Mouse (Mus musculus): Measurements from ENCODE around the gene Fras1. TPM values are rescaled to one million over a fixed set of nuclear protein-coding genes. Genes with fewer than 3 reads are reported as not detected.

Gene Fras1
- polyA plus RNA-seq, 1 experiment from 2014 or later, result 12.1 TPM

- ATAC-seq (replicated peaks; ENCODE audit: insufficient number of reproducible peaks, insufficient read depth, low FRiP score, low read depth), result no peak
- H3K4me3 ChIP-seq, result no peak overlapping the region
- no peaks in the 10 kb centered on the region for H3K27me3 ChIP-seq
- no peaks in the 10 kb centered on the region for H3K9me3 ChIP-seq (replicated peaks)
- H3K4me2 ChIP-seq, result no peak overlapping the region
- H3K27ac ChIP-seq, result no peak overlapping the region
- H3K4me1 ChIP-seq (replicated peaks), result no peaks in the 10 kb centered on the region
- H3K36me3 ChIP-seq, result no peaks in the 10 kb centered on the region
- 66% methylated on average over 4 of the region's 4 CpGs for WGBS
- no peak overlapping the region for H3K9ac ChIP-seq
Measured at GRCm38 (mm10) chr5:96482054-96482453, 108.3 kb downstream of the Fras1 start.

DNA sequence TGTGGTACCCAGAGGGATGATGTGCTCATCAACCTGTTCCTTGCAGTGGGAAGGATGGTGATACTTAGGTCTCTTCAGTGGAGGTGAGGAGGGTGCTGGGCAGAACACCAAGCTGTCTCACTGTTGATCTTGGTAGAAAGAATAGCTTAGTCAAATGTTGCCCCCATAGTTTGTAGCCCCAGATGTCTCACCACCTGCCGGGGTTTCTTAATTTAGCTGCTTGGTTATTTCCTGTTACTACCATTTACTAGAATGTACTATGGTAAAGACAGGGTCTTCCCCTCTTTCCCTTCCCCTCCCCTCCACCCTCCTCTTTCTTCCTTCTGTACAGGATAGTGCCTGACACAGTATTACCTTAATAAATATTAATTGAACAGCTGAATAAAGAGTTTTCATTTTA, 118.7 kb downstream of the Fras1 start:
- no peak overlapping the region for H3K4me3 ChIP-seq
- H3K9ac ChIP-seq, result no peak overlapping the region
- no peak overlapping the region for H3K4me2 ChIP-seq
- H3K27me3 ChIP-seq, result no peaks in the 10 kb centered on the region
- no peak overlapping the region for H3K27ac ChIP-seq
- no peaks in the 10 kb centered on the region for H3K4me1 ChIP-seq (replicated peaks)
- ATAC-seq (replicated peaks; ENCODE audit: insufficient number of reproducible peaks, insufficient read depth, low FRiP score, low read depth), result no peak
- WGBS, result 73% methylated on average over 1 of the region's 1 CpGs
- no peaks in the 10 kb centered on the region for H3K9me3 ChIP-seq (replicated peaks)
- H3K36me3 ChIP-seq, result no peaks in the 10 kb centered on the region

- no peaks in the 10 kb centered on the region for H3K36me3 ChIP-seq
- H3K4me2 ChIP-seq, result no peak overlapping the region
- no peaks in the 10 kb centered on the region for H3K9me3 ChIP-seq (replicated peaks)
- H3K4me1 ChIP-seq (replicated peaks), result no peaks in the 10 kb centered on the region
- no peak overlapping the region for H3K9ac ChIP-seq
- WGBS, result 88% methylated on average over 7 of the region's 7 CpGs
- H3K4me3 ChIP-seq, result no peak overlapping the region
- ATAC-seq (replicated peaks; ENCODE audit: insufficient number of reproducible peaks, insufficient read depth, low FRiP score, low read depth), result no peak
- no peak overlapping the region for H3K27ac ChIP-seq
- H3K27me3 ChIP-seq, result no peaks in the 10 kb centered on the region
Measured at GRCm38 (mm10) chr5:96494502-96495292, 120.9 kb downstream of the Fras1 start.

DNA sequence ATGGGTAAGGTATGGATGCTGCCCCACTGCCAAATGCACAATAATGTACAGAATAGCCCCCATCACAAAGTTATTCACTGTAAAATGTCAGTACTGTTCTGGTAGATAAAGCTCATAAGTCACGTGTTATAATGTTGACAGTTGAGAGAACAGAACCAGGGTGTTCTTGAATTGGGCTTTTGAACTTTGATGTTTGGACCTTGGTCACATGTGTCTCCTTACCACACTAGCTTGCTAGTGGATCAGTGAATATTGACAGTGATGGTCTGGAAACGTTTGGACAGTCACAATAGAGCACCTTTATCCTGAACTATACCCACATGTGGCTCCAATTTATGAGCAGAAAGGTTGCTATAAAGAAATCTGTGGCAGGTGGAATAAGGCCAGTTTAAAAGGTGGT, 124.3 kb downstream of the Fras1 start:
- H3K27ac ChIP-seq, result no peak overlapping the region
- WGBS, result 63% methylated on average over 2 of the region's 2 CpGs
- no peaks in the 10 kb centered on the region; the same call in 1 of the 2 replicates for H3K4me1 ChIP-seq (replicated peaks)
- H3K9me3 ChIP-seq (replicated peaks), result no peaks in the 10 kb centered on the region
- no peak overlapping the region for H3K4me3 ChIP-seq
- no peaks in the 10 kb centered on the region for H3K36me3 ChIP-seq
- no peak overlapping the region for H3K9ac ChIP-seq
- no peak overlapping the region for H3K4me2 ChIP-seq
- ATAC-seq (replicated peaks; ENCODE audit: insufficient number of reproducible peaks, insufficient read depth, low FRiP score, low read depth), result no peak
- H3K27me3 ChIP-seq, result no peaks in the 10 kb centered on the region

DNA sequence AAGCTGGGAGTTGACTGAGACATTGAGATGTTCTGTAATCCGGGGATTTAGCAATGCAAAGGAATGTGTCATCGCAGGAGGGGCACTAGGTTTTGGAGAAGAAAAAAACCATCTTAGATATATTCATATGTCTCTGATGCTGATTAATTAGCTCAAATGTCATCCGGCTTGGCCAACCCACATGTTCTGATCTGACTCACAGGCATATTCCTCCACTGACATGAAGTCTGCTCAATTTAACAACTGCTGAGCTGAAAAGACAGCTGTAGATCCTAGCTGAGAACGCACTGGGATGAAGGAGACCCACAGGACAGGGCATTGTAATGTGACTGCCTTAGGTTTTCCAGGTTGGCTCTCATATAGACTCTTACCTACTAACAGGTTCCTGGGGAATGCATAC, 128.0 kb downstream of the Fras1 start:
- Histone ChIP-seq H3K27me3 (no peaks in the 10 kb centered on the region), H3K27ac (no peak overlapping the region), H3K36me3 (no peaks in the 10 kb centered on the region), H3K9ac (no peak overlapping the region), H3K9me3 (replicated peaks) (no peaks in the 10 kb centered on the region), H3K4me3 (no peak overlapping the region), H3K4me2 (no peak overlapping the region), H3K4me1 (replicated peaks) (no peaks in the 10 kb centered on the region; the same call in 1 of the 2 replicates)
- no peak for ATAC-seq (replicated peaks; ENCODE audit: insufficient number of reproducible peaks, insufficient read depth, low FRiP score, low read depth)
- 71% methylated on average over 4 of the region's 4 CpGs for WGBS

GRCm38 (mm10) chr5:96502400-96502799, 128.6 kb downstream of the Fras1 start:
- no peaks in the 10 kb centered on the region; the same call in 1 of the 2 replicates for H3K4me1 ChIP-seq (replicated peaks)
- no peak overlapping the region for H3K4me3 ChIP-seq
- no peak overlapping the region for H3K4me2 ChIP-seq
- H3K27me3 ChIP-seq, result no peaks in the 10 kb centered on the region
- H3K9ac ChIP-seq, result no peak overlapping the region
- WGBS, result 79% methylated on average over 1 of the region's 1 CpGs
- no peak for ATAC-seq (replicated peaks; ENCODE audit: insufficient number of reproducible peaks, insufficient read depth, low FRiP score, low read depth)
- no peaks in the 10 kb centered on the region for H3K9me3 ChIP-seq (replicated peaks)
- H3K27ac ChIP-seq, result no peak overlapping the region
- H3K36me3 ChIP-seq, result no peaks in the 10 kb centered on the region

DNA sequence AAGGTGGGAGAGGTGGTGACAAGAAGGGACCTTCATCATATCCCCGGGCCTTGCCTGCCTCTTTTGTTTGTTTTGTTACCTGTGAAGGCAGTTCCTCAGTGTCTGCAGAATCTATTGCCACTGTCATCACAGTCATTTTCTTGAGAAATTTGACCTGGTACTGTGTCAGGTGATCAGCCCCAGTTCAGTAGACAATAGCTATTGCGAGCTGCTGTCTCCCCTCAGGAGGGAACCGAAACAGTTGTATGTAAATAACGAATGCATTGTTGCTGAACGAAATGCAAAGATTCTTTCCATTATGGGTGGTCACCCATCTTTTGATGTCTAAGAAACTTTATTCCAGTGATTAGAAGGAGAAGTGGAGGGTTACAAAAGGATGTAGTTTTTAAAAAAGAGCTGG, 137.2 kb downstream of the Fras1 start:
- Histone ChIP-seq H3K4me3 (no peak overlapping the region), H3K4me2 (no peak overlapping the region), H3K4me1 (replicated peaks) (peaks cover 6% of the 10 kb centered on the region), H3K27me3 (no peaks in the 10 kb centered on the region), H3K27ac (no peak overlapping the region), H3K9ac (no peak overlapping the region), H3K9me3 (replicated peaks) (no peaks in the 10 kb centered on the region), H3K36me3 (no peaks in the 10 kb centered on the region)
- ATAC-seq (replicated peaks; ENCODE audit: insufficient number of reproducible peaks, insufficient read depth, low FRiP score, low read depth), result no peak
- 83% methylated on average over 5 of the region's 5 CpGs for WGBS

- no peak overlapping the region for H3K4me2 ChIP-seq
- no peak for ATAC-seq (replicated peaks; ENCODE audit: insufficient number of reproducible peaks, insufficient read depth, low FRiP score, low read depth)
- no peak overlapping the region for H3K9ac ChIP-seq
- H3K9me3 ChIP-seq (replicated peaks), result no peaks in the 10 kb centered on the region
- peaks cover 6% of the 10 kb centered on the region for H3K4me1 ChIP-seq (replicated peaks)
- 26% methylated on average over 4 of the region's 4 CpGs for WGBS
- no peak overlapping the region for H3K27ac ChIP-seq
- no peaks in the 10 kb centered on the region for H3K27me3 ChIP-seq
- no peak overlapping the region for H3K4me3 ChIP-seq
- H3K36me3 ChIP-seq, result no peaks in the 10 kb centered on the region
Measured at GRCm38 (mm10) chr5:96513327-96513726, 139.6 kb downstream of the Fras1 start.

GRCm38 (mm10) chr5:96515860-96516311, 142.1 kb downstream of the Fras1 start:
- Histone ChIP-seq H3K9ac (no peak overlapping the region), H3K4me2 (no peak overlapping the region), H3K4me3 (no peak overlapping the region), H3K9me3 (replicated peaks) (no peaks in the 10 kb centered on the region), H3K36me3 (no peaks in the 10 kb centered on the region), H3K27ac (no peak overlapping the region), H3K27me3 (no peaks in the 10 kb centered on the region), H3K4me1 (replicated peaks) (peaks cover 6% of the 10 kb centered on the region)
- no peak for ATAC-seq (replicated peaks; ENCODE audit: insufficient number of reproducible peaks, insufficient read depth, low FRiP score, low read depth)
- 84% methylated on average over 3 of the region's 3 CpGs for WGBS

- H3K27ac ChIP-seq, result no peak overlapping the region
- H3K4me3 ChIP-seq, result no peak overlapping the region
- no peak overlapping the region for H3K9ac ChIP-seq
- no peaks in the 10 kb centered on the region for H3K27me3 ChIP-seq
- no peak for ATAC-seq (replicated peaks; ENCODE audit: insufficient number of reproducible peaks, insufficient read depth, low FRiP score, low read depth)
- H3K4me1 ChIP-seq (replicated peaks), result peaks cover 6% of the 10 kb centered on the region
- no peak overlapping the region for H3K4me2 ChIP-seq
- WGBS, result 74% methylated on average over 6 of the region's 6 CpGs
- no peaks in the 10 kb centered on the region for H3K36me3 ChIP-seq
- H3K9me3 ChIP-seq (replicated peaks), result no peaks in the 10 kb centered on the region
Measured at GRCm38 (mm10) chr5:96516329-96516728, 142.6 kb downstream of the Fras1 start.

DNA sequence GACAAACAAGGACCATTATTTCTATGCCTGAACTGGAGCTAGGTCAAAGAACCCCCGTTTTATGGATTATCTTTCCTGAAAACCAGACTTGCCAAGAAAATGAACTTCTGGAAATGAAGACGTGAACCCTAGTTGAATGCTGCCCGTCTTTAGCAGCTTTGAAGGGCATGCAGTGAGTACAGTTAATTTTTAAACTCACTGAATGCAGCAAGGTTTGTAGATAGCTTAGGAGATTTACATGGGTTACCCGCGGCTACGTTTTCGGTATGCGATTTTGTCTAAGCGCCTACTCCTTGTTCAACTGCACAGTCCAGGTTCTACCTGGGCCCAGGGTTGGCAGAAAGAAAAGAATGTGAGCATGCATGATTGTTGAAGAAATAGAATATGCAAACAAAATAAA, 147.8 kb downstream of the Fras1 start:
- H3K27me3 ChIP-seq, result no peaks in the 10 kb centered on the region
- H3K27ac ChIP-seq, result no peak overlapping the region
- no peaks in the 10 kb centered on the region for H3K9me3 ChIP-seq (replicated peaks)
- 89% methylated on average over 9 of the region's 9 CpGs for WGBS
- H3K4me2 ChIP-seq, result no peak overlapping the region
- H3K9ac ChIP-seq, result no peak overlapping the region
- no peak overlapping the region for H3K4me3 ChIP-seq
- H3K36me3 ChIP-seq, result no peaks in the 10 kb centered on the region
- H3K4me1 ChIP-seq (replicated peaks), result no peaks in the 10 kb centered on the region
- no peak for ATAC-seq (replicated peaks; ENCODE audit: insufficient number of reproducible peaks, insufficient read depth, low FRiP score, low read depth)

DNA sequence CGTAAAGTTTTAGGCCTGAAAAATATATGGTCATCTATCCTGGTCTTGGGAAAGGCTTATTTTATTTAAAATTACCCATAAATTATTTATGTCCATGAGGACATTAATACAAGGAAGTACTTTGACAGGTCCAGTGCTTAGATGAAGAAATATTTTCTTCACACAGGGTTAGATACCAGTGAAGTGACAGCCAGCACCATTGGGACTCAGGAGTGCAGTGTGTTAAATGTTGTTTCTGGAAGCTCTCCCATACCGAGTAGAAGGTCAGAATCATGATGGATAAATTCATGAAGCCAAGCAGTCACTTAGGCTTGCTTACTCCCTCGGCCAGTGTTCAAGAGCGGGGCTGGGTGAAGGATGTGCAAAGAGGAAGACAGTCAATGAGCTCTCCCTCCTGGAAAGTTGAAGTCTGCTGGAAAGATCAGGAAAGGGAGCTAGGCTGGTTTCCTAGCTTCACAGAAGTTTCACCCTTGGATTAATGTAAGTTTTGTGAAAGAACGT, 149.2 kb downstream of the Fras1 start:
- H3K4me1 ChIP-seq (replicated peaks), result no peaks in the 10 kb centered on the region
- H3K27ac ChIP-seq, result no peak overlapping the region
- no peaks in the 10 kb centered on the region for H3K27me3 ChIP-seq
- no peaks in the 10 kb centered on the region for H3K9me3 ChIP-seq (replicated peaks)
- no peak overlapping the region for H3K4me3 ChIP-seq
- WGBS, result 74% methylated on average over 5 of the region's 5 CpGs
- no peak overlapping the region for H3K4me2 ChIP-seq
- no peak for ATAC-seq (replicated peaks; ENCODE audit: insufficient number of reproducible peaks, insufficient read depth, low FRiP score, low read depth)
- H3K9ac ChIP-seq, result no peak overlapping the region
- H3K36me3 ChIP-seq, result no peaks in the 10 kb centered on the region

Measured in heart, embryonic 15.5 days (tissue).